Mouse (Mus musculus) thymus, adult 2 months (tissue): ENCODE data around the gene Med11.

Experiments used
- CTCF ChIP-seq: fragments of 200-500 bp; IDR thresholded peaks from 2 replicates; pipeline ENCODE4 v1.5.1; 2012; ENCODE audit warnings: mild to moderate bottlenecking, control low read depth, low read length, moderate library complexity, borderline replicate concordance; ENCODE audit not compliant: control insufficient read depth, poor library complexity, insufficient read depth; ENCODE audit errors: extremely low read depth
- POLR2A ChIP-seq: fragments of 200-500 bp; IDR thresholded peaks from 2 replicates; pipeline ENCODE4 v1.6.1; 2012; ENCODE audit warnings: mild to moderate bottlenecking, low read length, control low read depth, moderate library complexity; ENCODE audit not compliant: control insufficient read depth, poor library complexity, insufficient read depth; ENCODE audit errors: extremely low read depth

- TF ChIP-seq CTCF (no peak), POLR2A (no peak)
Observed at GRCm38 (mm10) chr11:70412591-70412990, 39.1 kb upstream of the Med11 start.
